Mouse (Mus musculus) CD4-positive naive resting alpha-beta T cell, adult 57 days (primary cell): ENCODE data around the gene Kcnc3. TPM values are rescaled to one million over a fixed set of nuclear protein-coding genes. Genes with fewer than 3 reads are reported as not detected.

Source experiments
- total RNA-seq: library from RNA; stranded (reverse); gene quantifications from one replicate; pipeline ENCODE4 v1.2.4, GENCODE M21; 2023

Gene Kcnc3
- 1.6 TPM for total RNA-seq

GRCm38 (mm10) chr7:44590402-44591347, at the start of gene Kcnc3:
Gene Kcnc3, plus strand, starts transcription at chr7:44590664.

GRCm38 (mm10) chr7:44548497-44549087, 41.9 kb upstream of the Kcnc3 start, which contains the start of gene Pold1:
Gene Pold1, minus strand, starts transcription at chr7:44548849.

GRCm38 (mm10) chr7:44553826-44554225, 36.6 kb upstream of the Kcnc3 start, which contains the start of gene Nr1h2:
Gene Nr1h2, minus strand, starts transcription at chr7:44553951.

DNA sequence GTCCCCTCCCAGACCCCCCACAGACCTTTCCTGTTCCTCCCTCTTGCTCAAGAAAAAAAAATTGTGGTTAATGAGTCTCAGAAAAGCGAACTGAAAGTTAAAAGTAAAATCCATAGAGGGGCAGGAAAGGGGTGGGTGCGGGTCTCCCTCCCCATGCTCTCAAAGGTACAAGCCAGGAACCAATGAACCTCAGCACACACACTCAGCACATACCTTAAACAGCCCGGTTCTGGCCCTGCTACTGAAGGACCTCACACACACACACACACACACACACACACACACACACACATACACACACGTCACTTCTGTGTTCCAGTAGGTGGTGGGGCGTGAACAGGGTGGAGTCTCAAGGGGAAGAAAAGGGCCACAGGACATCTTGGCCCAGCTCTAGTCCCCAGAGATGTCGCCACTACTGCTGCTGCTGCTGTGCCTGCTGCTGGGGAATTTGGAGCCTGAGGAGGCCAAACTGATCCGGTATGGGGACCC, 18.2 kb upstream of the Kcnc3 start, which contains the start of gene Napsa:
Napsa (plus strand) TSS at position 168 of the 489 bp plus-strand sequence.

Other genes starting within 250 kb of the Kcnc3 start
- 0.83 TPM for gene Syt3, start 206.6 kb upstream of the Kcnc3 start, total RNA-seq
- gene 1700008O03Rik, start 204.8 kb upstream of the Kcnc3 start, total RNA-seq: not detected
- gene Lrrc4b, start 161.6 kb upstream of the Kcnc3 start, total RNA-seq: not detected
- not detected for gene Aspdh, start 125.3 kb upstream of the Kcnc3 start, total RNA-seq
- 62.3 TPM for gene Josd2, start 122.7 kb upstream of the Kcnc3 start, total RNA-seq
- gene Emc10, start 94.1 kb upstream of the Kcnc3 start, total RNA-seq: 84.1 TPM
- 6.6 TPM for gene Fam71e1, start 94.1 kb upstream of the Kcnc3 start, total RNA-seq
- 0.56 TPM for gene Mybpc2, start 66.0 kb upstream of the Kcnc3 start, total RNA-seq
- gene Spib, start 58.6 kb upstream of the Kcnc3 start, total RNA-seq: 15.9 TPM
- gene Pold1, start 41.8 kb upstream of the Kcnc3 start, total RNA-seq: 38.5 TPM
- gene Nr1h2, start 36.7 kb upstream of the Kcnc3 start, total RNA-seq: 315 TPM
- gene Napsa, start 18.3 kb upstream of the Kcnc3 start, total RNA-seq: 21.3 TPM
- 0.35 TPM for gene Myh14, start 80.2 kb downstream of the Kcnc3 start, total RNA-seq
- gene Izumo2, start 118.1 kb downstream of the Kcnc3 start, total RNA-seq: not detected
- gene Vrk3, start 157.7 kb downstream of the Kcnc3 start, total RNA-seq: 99.4 TPM
- 0.86 TPM for gene Zfp473, start 160.4 kb downstream of the Kcnc3 start, total RNA-seq
- gene Nup62, start 225.4 kb downstream of the Kcnc3 start, total RNA-seq: 42.8 TPM
- gene Il4i1, start 225.7 kb downstream of the Kcnc3 start, total RNA-seq: 3.2 TPM
- 7.2 TPM for gene Atf5, start 226.0 kb downstream of the Kcnc3 start, total RNA-seq